Mouse (Mus musculus) c-Kit-positive CD71-positive TER-119-negative erythroid progenitor cells, embryonic 14.5 days (primary cell): ENCODE results near the gene Pdzk1ip1.
A peak's percentile ranks its signal among the peaks of the same experiment; 100 is the strongest.

ENCODE experiments used
- DNase-seq: peaks from one replicate; pipeline ENCODE4 v3.0.0-alpha.2; 2013; ENCODE audit warnings: low read depth

The Pdzk1ip1 gene

GRCm38 (mm10) chr4:115088611-115089338 is at the start of gene Pdzk1ip1:
Gene Pdzk1ip1, plus strand, starts transcription at chr4:115088708.
- DNase-seq: no peak

DNA sequence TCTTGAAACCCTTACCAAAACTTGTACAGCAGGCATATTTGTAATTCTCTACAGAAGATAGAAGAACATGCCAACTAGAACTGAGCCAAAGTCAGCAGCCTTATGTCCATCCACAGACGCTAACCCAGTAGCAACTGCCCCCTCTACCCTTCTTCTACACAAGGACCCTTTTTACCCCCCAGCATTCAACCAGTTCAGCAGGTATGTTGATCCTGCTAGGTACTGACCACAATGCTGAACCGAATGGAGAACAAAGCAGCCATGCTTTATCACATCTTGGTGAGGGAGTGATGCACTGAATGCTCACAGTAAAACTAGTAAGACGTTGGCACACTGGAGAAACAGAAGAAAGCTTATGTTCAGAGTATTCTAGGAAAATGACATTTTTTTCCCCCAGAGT is 42.9 kb upstream of the Pdzk1ip1 start:
- DNase-seq: no peak

DNA sequence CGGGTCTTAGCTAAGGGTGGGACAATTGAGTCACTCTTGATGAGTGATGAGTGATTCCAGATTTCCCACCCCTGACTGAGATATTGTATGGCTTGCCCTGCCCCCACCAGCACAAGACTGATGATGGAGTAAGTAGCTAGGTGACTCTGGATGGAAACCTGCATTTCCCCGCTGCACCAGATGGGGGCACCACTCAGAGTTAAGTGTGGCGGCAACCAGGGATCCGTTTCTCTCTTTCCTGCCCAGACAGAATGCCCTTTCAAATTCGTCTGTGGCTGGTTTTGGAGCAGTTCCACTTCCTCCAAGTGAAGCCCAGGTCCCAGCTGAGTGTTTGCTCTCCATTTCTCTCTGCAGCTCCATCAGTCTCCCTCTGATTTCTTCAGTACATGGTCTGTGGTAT is 40.8 kb upstream of the Pdzk1ip1 start:
- DNase-seq: peak; percentile 91

GRCm38 (mm10) chr4:115048190-115048589 is 40.3 kb upstream of the Pdzk1ip1 start:
- DNase-seq: no peak

GRCm38 (mm10) chr4:115051245-115051644 is 37.3 kb upstream of the Pdzk1ip1 start:
- no peak for DNase-seq

DNA sequence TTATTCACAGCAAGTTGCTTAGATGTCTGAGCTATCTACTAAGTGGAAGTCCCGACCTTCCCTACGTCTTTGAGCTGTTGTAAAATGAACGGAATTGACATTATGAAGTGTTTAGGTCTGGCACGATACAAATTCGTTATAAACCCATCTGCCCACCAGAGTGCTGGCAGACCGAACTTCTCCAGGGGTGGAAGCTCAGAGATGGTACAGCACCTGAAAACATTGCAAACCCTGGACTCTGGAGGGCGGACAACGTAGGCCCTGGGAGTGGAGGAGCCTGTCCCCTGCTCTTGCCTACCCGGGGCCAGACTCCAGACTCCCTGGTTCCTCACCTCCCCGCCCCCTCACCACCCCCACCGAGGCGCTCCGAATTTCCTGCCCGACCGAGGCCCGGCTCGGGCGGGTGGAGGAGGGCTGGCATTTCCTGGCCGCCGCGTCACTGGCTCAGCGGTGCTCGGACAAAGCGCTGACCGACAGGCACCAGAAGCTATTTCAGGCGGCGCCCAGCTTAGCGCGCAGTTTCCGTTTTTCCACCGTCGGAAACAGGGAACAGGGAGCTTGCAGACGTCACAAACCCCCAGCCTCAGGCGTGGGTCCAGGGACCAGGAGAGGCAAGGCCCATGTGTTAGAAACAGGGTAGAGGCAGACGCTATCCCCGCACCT is 36.0 kb upstream of the Pdzk1ip1 start:
- DNase-seq: no peak

- DNase-seq: no peak
Measured at GRCm38 (mm10) chr4:115055044-115055443, 33.5 kb upstream of the Pdzk1ip1 start.

GRCm38 (mm10) chr4:115055691-115056090 is 32.8 kb upstream of the Pdzk1ip1 start:
- no peak for DNase-seq

- DNase-seq: peak; percentile 85
Measured at GRCm38 (mm10) chr4:115056371-115056920, 32.1 kb upstream of the Pdzk1ip1 start, which contains the start of gene Tal1. Gene Tal1, plus strand, starts transcription at chr4:115056426.

DNA sequence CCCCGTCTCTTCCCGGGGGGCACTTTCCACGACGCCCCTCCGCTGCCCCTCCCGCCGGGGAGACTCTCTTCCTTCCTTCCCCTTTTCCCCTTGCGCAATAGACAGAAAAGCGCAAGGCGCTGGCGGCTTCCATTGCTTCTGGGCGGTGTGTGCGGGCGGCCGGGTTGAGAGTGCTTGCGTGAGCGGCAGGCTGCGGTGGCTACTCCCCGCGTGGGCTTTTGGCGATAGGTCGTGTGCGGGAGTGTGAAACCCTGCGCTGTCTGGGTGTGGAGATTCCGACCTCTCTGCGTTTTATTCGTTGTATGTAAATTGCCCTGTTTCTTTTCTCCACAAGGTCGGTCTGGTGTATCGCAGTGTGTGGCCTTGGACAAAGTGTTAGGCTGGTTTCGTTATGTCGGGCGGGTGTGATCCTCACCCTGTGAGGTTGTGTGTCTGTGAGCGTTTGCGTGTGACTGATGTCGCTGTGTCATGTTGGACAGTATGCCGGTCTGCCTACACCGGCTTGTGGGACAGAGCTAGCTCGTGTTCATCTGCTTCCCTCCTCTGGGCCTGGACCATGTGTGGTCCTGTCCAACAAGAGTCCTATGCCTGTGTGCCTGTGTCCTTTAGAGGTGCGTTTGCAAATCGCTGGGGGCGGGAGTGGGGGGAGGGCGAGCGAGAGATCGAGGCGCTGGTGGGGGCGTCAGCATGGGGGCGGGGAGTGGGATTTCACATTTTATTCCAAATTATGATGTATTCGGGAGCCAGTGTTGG is 31.4 kb upstream of the Pdzk1ip1 start:
- no peak for DNase-seq

DNA sequence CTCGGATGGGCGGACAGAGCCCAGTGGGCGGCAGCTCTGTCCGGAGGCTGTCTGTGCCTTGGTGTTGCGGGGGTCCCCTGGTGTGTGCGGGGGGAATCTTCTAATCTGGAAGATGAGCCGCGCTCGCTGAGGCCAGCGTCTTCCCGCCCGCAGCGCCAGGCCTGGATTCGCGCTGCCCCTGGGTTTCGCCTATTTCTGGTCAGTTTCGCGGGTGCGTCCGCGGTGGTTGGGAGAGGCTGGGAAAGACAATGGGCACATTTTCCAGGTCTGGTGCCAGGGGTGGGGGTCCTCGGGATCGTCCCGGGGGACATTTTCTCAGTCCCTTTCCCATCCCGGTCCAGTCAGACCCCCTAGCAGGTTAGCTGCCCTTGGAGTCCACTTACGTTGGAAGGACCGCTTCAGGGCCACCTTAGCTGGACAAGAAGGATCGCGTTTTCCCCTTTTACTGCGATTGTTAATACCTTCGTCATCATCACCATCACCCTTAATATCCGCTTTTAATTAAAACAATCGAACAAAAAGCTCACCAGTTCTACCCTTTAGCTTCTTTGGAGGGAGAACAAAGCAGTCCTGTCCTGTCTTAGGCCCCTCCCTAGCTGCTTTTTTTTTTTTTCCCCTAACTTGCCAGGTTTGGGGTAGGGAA is 30.7 kb upstream of the Pdzk1ip1 start:
- DNase-seq: no peak

- no peak for DNase-seq
Measured at GRCm38 (mm10) chr4:115058317-115058761, 30.2 kb upstream of the Pdzk1ip1 start.

GRCm38 (mm10) chr4:115058871-115059590 is 29.5 kb upstream of the Pdzk1ip1 start:
- no peak for DNase-seq

DNA sequence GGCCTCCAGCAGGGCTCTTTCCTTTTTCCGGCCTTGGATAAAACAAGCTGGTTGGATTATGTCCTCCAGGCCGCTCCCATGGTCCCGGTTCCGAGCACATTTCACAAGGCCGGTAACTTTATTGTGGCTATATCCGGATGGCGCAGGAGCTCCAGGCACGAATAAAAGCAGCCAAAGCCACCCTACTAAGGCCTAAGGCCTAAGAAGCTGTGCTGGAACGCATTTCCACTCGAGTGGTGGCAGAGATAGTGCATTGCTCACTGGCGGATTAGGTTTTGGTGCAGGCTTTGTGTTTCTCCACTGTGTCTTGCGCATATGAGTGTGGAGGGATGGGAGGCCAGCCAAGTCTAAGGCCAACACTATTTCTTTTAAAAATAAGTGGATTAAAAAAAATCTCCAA is 28.6 kb upstream of the Pdzk1ip1 start:
- DNase-seq: no peak

DNA sequence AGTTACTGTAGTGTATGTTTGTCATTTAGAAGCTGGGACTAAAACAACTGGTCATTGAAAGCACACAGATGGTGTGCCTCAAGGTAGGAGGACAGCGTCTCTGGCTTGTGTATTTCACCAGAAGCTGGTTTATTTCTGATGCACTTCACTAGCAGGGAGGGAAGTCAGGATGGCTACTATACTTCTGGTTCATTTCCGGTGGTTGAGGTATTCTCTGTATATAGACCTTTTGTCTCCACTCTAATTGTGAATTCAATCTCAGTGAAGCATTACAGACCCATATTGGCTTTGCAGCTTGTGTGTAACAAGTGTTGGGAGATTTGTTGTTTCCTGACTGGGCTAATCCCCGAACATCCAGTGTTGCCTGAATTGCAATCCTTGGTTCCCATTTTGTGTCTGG is 27.8 kb upstream of the Pdzk1ip1 start:
- DNase-seq: no peak

- no peak for DNase-seq
Measured at GRCm38 (mm10) chr4:115062540-115062874, 26.0 kb upstream of the Pdzk1ip1 start.

DNA sequence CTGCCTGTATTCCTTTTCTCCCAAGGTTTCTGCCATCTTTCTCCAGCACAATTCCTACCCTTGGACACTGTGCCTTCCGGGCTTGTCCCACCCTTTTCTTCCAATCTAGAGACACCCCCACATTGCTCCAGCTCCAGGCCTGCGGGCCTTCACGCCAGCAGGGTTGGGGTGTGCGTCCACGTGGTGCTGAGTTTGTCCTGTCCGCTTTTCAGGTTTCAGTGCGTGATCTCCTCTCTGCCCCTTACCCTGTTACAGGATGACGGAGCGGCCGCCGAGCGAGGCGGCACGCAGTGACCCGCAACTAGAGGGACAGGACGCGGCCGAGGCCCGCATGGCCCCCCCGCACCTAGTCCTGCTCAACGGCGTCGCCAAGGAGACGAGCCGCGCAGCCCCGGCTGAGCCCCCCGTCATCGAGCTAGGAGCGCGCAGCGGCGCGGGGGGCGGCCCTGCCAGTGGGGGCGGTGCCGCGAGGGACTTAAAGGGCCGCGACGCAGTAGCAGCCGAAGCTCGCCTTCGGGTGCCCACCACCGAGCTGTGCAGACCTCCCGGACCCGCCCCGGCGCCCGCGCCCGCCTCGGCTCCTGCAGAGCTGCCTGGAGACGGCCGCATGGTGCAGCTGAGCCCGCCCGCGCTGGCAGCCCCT is 25.5 kb upstream of the Pdzk1ip1 start:
- no peak for DNase-seq

DNA sequence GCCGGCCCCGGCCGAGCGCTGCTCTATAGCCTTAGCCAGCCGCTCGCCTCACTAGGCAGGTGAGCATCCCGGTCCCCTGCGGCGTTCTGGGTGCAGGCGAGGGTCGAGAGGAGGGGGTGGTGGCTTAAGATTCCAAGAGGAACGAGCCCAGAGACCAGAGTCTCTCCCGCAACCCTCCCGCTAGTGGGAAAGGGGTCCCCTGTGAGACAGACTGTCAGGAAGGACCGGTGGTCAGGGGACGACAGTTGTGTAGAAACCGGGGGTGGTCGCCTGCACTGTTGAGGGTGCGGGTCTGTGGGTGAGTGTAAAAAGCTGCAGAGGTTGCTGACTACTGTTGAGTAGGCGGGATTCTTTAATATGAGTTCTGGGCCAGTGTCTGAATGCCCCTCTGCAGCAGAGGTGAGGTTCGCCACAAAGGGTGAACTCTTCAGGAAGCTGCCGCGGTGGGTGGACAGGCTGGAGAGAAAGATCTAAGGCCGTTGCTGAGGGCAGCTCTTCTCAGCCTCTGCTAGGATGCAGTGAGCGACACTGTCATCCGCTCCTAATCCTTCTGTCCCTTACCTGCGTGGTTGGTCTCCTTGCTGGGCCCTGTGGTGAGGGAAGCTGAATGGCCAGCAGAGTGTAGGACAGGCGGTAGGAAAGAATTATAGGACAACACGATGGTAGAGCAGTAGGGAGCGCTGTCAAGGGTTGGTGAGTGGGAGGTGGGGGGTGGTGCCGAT is 24.8 kb upstream of the Pdzk1ip1 start:
- DNase-seq: no peak

GRCm38 (mm10) chr4:115071668-115072067 is 16.8 kb upstream of the Pdzk1ip1 start:
- DNase-seq: no peak

DNA sequence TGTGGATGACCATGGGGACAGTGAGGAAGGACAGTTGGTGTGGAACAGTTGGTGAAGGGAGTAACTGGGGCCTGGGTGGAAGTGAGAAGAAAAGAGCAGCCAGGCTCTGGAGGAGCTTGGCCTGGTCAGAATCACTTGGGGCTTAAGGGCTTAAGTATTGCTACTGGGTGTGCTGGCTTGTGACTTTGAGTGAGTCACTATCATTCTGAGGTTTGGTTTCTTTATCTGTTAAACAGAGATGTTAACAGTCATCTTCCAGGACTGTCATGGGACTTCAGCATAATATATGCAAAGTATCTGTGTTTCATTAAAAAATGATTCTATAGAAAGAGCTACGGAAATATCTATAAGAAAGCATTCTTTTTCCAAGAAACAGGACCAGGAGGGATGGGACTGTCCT is 13.7 kb upstream of the Pdzk1ip1 start:
- no peak for DNase-seq
